Mouse (Mus musculus): Measurements from ENCODE around the gene Gm8693. TPM values are rescaled to one million over a fixed set of nuclear protein-coding genes. Genes with fewer than 3 reads are reported as not detected.

Gene Gm8693
- not detected in 2 replicates for polyA plus RNA-seq (2012; rRNA removed; ENCODE audit: low replicate concordance)

GRCm38 (mm10) chr7:22692217-22692616, at the start of gene Gm8693:
Gene Gm8693, minus strand, starts transcription at chr7:22692317.

GRCm38 (mm10) chr7:22719610-22720009, 27.5 kb upstream of the Gm8693 start, which contains the start of gene Gm4567:
Gene Gm4567, minus strand, starts transcription at chr7:22719710.

GRCm38 (mm10) chr7:22657718-22658117, 34.4 kb downstream of the Gm8693 start, which contains the start of gene Vmn1r155:
Gene Vmn1r155, plus strand, starts transcription at chr7:22658018.

Other genes starting within 250 kb of the Gm8693 start
- not detected in 2 replicates for gene Gm10665, start 228.2 kb downstream of the Gm8693 start, polyA plus RNA-seq (2012; rRNA removed; ENCODE audit: low replicate concordance)
- not detected in 2 replicates for gene Vmn1r151, start 192.6 kb downstream of the Gm8693 start, polyA plus RNA-seq (2012; rRNA removed; ENCODE audit: low replicate concordance)
- gene Vmn1r152, start 169.3 kb downstream of the Gm8693 start, polyA plus RNA-seq (2012; rRNA removed; ENCODE audit: low replicate concordance) = not detected in 2 replicates
- gene Gm8677, start 157.4 kb downstream of the Gm8693 start, polyA plus RNA-seq (2012; rRNA removed; ENCODE audit: low replicate concordance) = not detected in 2 replicates
- not detected in 2 replicates for gene Gm4201, start 127.0 kb downstream of the Gm8693 start, polyA plus RNA-seq (2012; rRNA removed; ENCODE audit: low replicate concordance)
- gene Gm4565, start 104.2 kb downstream of the Gm8693 start, polyA plus RNA-seq (2012; rRNA removed; ENCODE audit: low replicate concordance) = not detected in 2 replicates
- not detected in 2 replicates for gene Vmn1r155, start 34.3 kb downstream of the Gm8693 start, polyA plus RNA-seq (2012; rRNA removed; ENCODE audit: low replicate concordance)
- gene Gm4567, start 27.4 kb upstream of the Gm8693 start, polyA plus RNA-seq (2012; rRNA removed; ENCODE audit: low replicate concordance) = not detected in 2 replicates
- gene Vmn1r157, start 69.4 kb upstream of the Gm8693 start, polyA plus RNA-seq (2012; rRNA removed; ENCODE audit: low replicate concordance) = not detected in 2 replicates
- not detected in 2 replicates for gene Vmn1r158, start 98.5 kb upstream of the Gm8693 start, polyA plus RNA-seq (2012; rRNA removed; ENCODE audit: low replicate concordance)
- not detected in 2 replicates for gene Vmn1r159, start 151.3 kb upstream of the Gm8693 start, polyA plus RNA-seq (2012; rRNA removed; ENCODE audit: low replicate concordance)
- gene Vmn1r160, start 178.9 kb upstream of the Gm8693 start, polyA plus RNA-seq (2012; rRNA removed; ENCODE audit: low replicate concordance) = not detected in 2 replicates

All from duodenum, adult 2 months (tissue).